Mouse (Mus musculus): Measurements from ENCODE around the gene Snap25.

The Snap25 gene

GRCm38 (mm10) chr2:136811331-136811730 lies 98.1 kb downstream of the Snap25 start:
- DNase-seq (ENCODE audit: low spot score) = no peak

GRCm38 (mm10) chr2:136816717-136817400 lies 103.6 kb downstream of the Snap25 start:
- peak; percentile 51 for DNase-seq (ENCODE audit: low spot score)

GRCm38 (mm10) chr2:136823751-136824716 lies 110.8 kb downstream of the Snap25 start:
- DNase-seq (ENCODE audit: low spot score) = no peak

- DNase-seq (ENCODE audit: low spot score) = no peak
Measured at GRCm38 (mm10) chr2:136827612-136828011, 114.4 kb downstream of the Snap25 start.

Data from layer of hippocampus, adult 11-12 months (tissue).